Mouse (Mus musculus) testis, adult 2 months (tissue): ENCODE measurements around the gene Ssh1. TPM values are rescaled to one million over a fixed set of nuclear protein-coding genes. Genes with fewer than 3 reads are reported as not detected.

ENCODE experiments used
- H3K27ac ChIP-seq: fragments of 200-500 bp; 2 replicates; pipeline ENCODE4 v1.5.1; 2012; ENCODE audit warnings: low read depth, low read length; ENCODE audit not compliant: control insufficient read depth, insufficient read depth
- H3K27me3 ChIP-seq: fragments of 200-500 bp; 2 replicates; pipeline ENCODE4 v1.6.1; 2012; ENCODE audit warnings: mild to moderate bottlenecking, low read length, moderate library complexity; ENCODE audit not compliant: control insufficient read depth, insufficient read depth
- H3K36me3 ChIP-seq: fragments of 200-500 bp; 2 replicates; pipeline ENCODE4 v1.6.1; 2012; ENCODE audit warnings: mild to moderate bottlenecking, low read length; ENCODE audit not compliant: control insufficient read depth, insufficient read depth
- H3K4me1 ChIP-seq: fragments of 200-500 bp; 2 replicates; pipeline ENCODE4 v1.6.1; 2012; ENCODE audit warnings: low read length; ENCODE audit not compliant: control insufficient read depth, insufficient read depth
- H3K4me3 ChIP-seq: fragments of 200-500 bp; 2 replicates; pipeline ENCODE4 v1.5.1; 2012; ENCODE audit warnings: low read depth, mild to moderate bottlenecking, low read length, moderate library complexity, mixed read lengths; ENCODE audit not compliant: control insufficient read depth
- CTCF ChIP-seq: fragments of 200-500 bp; IDR thresholded peaks from 2 replicates; pipeline ENCODE4 v1.5.1; 2012; ENCODE audit warnings: low read depth, mild to moderate bottlenecking, inconsistent platforms, low read length, moderate library complexity; ENCODE audit not compliant: control insufficient read depth, insufficient read depth, insufficient replicate concordance
- POLR2A ChIP-seq: fragments of 200-500 bp; IDR thresholded peaks from 2 replicates; pipeline ENCODE4 v1.6.1; 2012; ENCODE audit warnings: low read depth, mild to moderate bottlenecking, inconsistent platforms, low read length, moderate library complexity; ENCODE audit not compliant: control insufficient read depth
- polyA plus RNA-seq: library from polyadenylated mRNA; depleted of rRNA; stranded (reverse); fragments of >200 nt; gene quantifications from 2 replicates; pipeline ENCODE4 v1.2.3, GENCODE M21; 2012

The Ssh1 gene
- polyA plus RNA-seq, 1 experiment: 5.0 TPM

DNA sequence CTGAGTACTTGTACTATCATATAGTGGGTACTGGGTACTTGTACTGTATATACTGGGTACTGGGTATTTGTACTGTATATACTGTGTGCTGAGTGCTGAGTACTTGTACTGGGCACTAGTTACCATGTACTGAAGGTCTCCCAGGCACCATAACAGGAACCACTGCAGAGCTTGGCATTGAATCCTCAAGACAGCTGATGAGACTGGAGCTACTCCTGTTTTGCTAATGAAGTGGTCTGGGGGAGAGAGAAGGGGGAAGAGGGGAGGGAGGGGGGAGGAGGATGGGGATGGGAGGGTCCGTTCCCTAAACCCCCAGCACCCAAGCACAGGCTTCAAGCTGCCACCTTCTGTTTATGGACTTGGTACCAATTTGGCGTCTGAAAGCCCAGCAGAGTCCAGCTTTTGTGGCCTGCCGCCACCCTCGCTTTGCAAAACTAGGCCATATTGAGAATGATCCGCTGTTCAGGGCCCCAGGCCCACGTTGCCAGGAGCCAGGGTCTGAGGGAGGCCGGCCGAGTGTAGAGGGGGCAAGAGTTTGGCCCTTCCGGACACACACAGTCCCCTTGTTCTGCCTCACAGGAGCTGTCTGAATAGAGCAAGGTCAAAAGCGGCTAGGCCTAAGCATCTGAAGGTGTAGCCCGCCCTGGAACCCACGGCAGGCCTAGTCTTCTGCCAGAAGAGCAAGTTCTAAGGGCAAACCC is 14.2 kb upstream of the Ssh1 start:
- no peak for TF ChIP-seq POLR2A
- no peak for TF ChIP-seq CTCF
- Histone ChIP-seq H3K4me1 (peaks cover 4% of the 10 kb centered on the region), H3K4me3 (no peak overlapping the region), H3K36me3 (no peaks in the 10 kb centered on the region), H3K27ac (no peak overlapping the region), H3K27me3 (no peaks in the 10 kb centered on the region)

DNA sequence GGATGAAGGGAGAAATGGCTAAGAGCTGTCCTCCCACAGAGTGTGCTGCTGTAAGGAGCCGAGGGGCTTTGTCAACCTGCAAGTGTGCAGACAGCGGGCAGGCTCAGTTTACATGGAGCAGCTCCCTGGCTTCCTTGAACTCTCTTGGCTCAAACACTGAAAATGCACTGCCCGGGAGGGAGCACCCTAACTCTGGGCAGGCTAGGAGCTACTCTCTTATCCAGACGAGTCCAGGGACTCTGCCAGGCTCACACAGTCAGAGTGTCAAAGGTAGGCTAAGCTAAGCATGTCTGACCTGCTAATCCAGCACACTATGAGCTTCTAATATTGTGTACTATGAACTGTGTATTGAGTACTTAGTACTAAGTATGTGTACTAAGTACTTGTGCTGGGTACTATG is 13.3 kb upstream of the Ssh1 start:
- Histone ChIP-seq H3K4me3 (no peak overlapping the region), H3K36me3 (no peaks in the 10 kb centered on the region), H3K27me3 (no peaks in the 10 kb centered on the region), H3K4me1 (peaks cover 4% of the 10 kb centered on the region), H3K27ac (no peak overlapping the region)
- TF ChIP-seq CTCF (no peak), POLR2A (no peak)

DNA sequence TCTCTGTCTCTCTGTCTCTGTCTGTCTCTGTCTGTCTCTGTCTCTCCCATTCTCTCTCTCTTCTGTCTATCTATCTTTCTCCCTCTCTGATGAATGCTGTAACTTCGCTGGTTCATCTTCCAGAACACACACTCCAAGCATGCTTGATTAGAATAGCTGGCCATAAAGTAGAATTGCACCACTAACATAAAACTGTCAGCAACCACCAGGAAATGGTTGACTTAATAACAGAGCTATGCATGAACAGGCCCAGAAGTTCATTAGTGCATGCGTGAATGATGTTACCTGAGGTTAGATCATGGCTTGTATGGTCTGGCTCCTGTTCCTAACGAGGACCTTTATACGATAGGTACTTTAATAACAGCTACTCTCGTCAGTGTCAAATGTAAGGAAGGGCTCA is 11.4 kb upstream of the Ssh1 start:
- Histone ChIP-seq H3K27me3 (no peaks in the 10 kb centered on the region), H3K27ac (no peak overlapping the region), H3K36me3 (no peaks in the 10 kb centered on the region), H3K4me1 (peaks cover 4% of the 10 kb centered on the region), H3K4me3 (no peak overlapping the region)
- TF ChIP-seq CTCF (no peak), POLR2A (no peak)

DNA sequence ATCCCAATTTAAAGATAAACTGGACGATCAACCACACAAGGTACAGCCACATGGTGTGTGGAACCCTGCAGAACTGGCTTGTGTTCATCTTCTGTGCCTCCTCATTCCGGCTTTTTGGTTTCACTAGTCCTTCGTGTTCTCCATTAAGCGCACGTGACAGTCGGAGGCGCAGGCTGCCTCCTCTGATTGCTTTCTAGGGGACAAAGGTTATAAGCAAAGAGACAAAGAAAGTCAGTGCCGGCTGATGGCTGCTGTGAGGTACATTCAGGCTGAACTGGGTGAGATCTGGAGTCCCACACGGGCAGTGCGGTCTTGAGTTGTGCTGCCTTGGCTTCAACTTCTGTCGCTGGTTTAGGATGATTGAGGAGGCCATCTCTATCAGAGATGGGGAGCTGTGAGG is 10.9 kb upstream of the Ssh1 start:
- no peak for TF ChIP-seq CTCF
- no peak for TF ChIP-seq POLR2A
- Histone ChIP-seq H3K27me3 (no peaks in the 10 kb centered on the region), H3K27ac (no peak overlapping the region), H3K36me3 (no peaks in the 10 kb centered on the region), H3K4me1 (peaks cover under 1% of the 10 kb centered on the region), H3K4me3 (no peak overlapping the region)

DNA sequence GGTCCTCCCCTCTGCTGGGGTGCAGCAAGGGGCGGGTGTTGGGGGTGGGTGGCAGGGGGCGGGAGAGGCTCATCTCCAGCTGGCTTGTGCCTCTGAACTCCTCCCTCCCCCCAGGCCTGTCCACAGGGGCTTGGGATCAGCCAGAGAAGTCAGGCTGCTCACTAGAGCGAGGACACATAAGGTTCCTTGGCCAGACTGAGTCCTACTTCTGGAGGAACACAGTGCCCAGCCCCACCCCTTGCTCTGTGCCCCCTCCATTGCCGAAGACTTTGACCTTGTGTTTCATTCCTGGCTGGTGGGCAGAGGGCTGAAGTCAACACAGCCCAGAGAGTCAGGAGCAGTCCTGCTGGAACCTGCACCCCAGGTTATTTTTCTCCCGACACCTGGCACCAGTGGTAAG is 9.8 kb upstream of the Ssh1 start, which contains the start of gene Dao:
Dao (plus strand) TSS at position 162 of the 400 bp plus-strand sequence.
- Histone ChIP-seq H3K27me3 (no peaks in the 10 kb centered on the region), H3K36me3 (no peaks in the 10 kb centered on the region), H3K4me1 (no peaks in the 10 kb centered on the region; the same call in 1 of the 2 replicates), H3K27ac (no peak within 1 kb of the TSS), H3K4me3 (no peak within 1 kb of the TSS)
- TF ChIP-seq POLR2A: no peak

DNA sequence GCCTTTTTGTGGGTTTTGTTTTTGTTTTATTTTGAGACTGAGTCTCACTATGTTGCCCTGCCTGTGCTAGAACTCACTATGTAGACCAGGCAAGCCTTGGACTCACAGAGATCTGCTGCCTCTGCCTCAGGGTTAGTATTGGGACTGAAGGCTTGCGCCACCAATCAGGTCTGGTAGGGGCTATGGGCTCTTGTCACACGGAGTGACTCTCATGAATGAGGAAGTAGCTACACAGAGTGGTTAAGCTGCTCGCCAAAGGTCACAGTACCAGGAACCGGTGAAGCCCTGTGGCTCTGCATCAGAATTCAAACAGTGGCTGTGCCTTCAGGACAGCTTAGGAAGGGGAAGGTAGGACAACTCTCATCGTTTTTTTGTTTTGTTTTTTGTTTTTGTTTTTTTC is 5.7 kb upstream of the Ssh1 start:
- TF ChIP-seq POLR2A (no peak), CTCF (no peak)
- no peaks in the 10 kb centered on the region for H3K27me3 ChIP-seq
- H3K36me3 ChIP-seq: no peaks in the 10 kb centered on the region
- H3K27ac ChIP-seq: no peak overlapping the region
- no peak overlapping the region for H3K4me3 ChIP-seq
- H3K4me1 ChIP-seq: no peaks in the 10 kb centered on the region

DNA sequence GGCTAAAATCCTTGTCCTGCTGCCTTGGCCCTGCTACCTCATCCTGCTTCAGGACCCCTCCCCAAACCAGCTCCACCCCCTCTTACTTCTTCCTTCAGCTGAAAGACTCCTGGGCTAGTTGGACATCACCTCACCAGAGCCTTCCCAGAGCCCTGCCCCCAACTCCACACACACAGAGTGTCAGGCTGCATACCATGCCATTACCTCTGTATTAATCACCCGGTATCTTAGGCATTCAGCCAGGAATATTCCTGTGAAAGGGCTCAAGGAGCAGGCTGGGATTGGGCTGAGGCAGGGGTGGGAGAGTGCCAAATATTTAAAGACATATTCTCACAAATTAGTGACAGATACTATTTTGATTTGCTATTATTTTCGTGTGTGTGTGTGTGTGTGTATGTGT is 2.8 kb upstream of the Ssh1 start:
- TF ChIP-seq CTCF: no peak
- no peak for TF ChIP-seq POLR2A
- Histone ChIP-seq H3K4me3 (no peak overlapping the region), H3K27me3 (no peaks in the 10 kb centered on the region), H3K27ac (no peak overlapping the region), H3K36me3 (no peaks in the 10 kb centered on the region), H3K4me1 (peaks cover 7% of the 10 kb centered on the region)
